8 mouse cellular contexts compared by ENCODE assay signal in genomic region chr5:112215291-112215751, GRCm38 (mm10). TPM values are rescaled to one million over a fixed set of nuclear protein-coding genes. Genes with fewer than 3 reads are reported as not detected.
A peak's percentile ranks its signal among the peaks of the same experiment; 100 is the strongest.
DNase-seq lines count a peak whose midpoint lies in the region; ATAC-seq and TF ChIP-seq lines count a peak whose summit lies in the region.

No protein-coding gene starts in this region.

- 0 out of 2 replicates have a peak overlapping the region, but pooled peaks have one; percentile 1 for H3K4me3 ChIP-seq in limb, embryonic 15.5 days
- no peak overlapping the region for H3K4me3 ChIP-seq in stomach, postnatal 0 days (ENCODE audit: low read depth, low read length)

- DNase-seq in embryo, embryonic 10 days (ENCODE audit: low spot score), result peak; percentile 60
- no peak for DNase-seq in embryo, embryonic 9.5 days (ENCODE audit: extremely low spot score)
- DNase-seq in 416B (ENCODE audit: low read depth), result peak; percentile 40
- peak; percentile 55 to 58 for DNase-seq in frontal cortex, postnatal 10 days (ENCODE audit: low spot score in 2 of 2)
- no peak for DNase-seq in stomach, postnatal 0 days (ENCODE audit: low spot score)
- DNase-seq in urinary bladder, postnatal 36 days (ENCODE audit: low spot score in 2 of 2), result no peak

- peaks cover 27% of the 10 kb centered on the region for H3K4me1 ChIP-seq in limb, embryonic 15.5 days
- no peaks in the 10 kb centered on the region for H3K4me1 ChIP-seq in stomach, postnatal 0 days (replicated peaks; ENCODE audit: control insufficient read depth, insufficient read depth)

- H3K36me3 ChIP-seq in limb, embryonic 15.5 days, result no peaks in the 10 kb centered on the region; the same call in 1 of the 2 replicates
- H3K36me3 ChIP-seq in stomach, postnatal 0 days (ENCODE audit: control insufficient read depth, insufficient read depth, low read length), result no peaks in the 10 kb centered on the region

- peak overlapping the region; percentile 20 for H3K4me2 ChIP-seq in limb, embryonic 15.5 days
- 0 out of 2 replicates have a peak overlapping the region, but pooled peaks have one; percentile 6 for H3K4me2 ChIP-seq in stomach, postnatal 0 days (replicated peaks; ENCODE audit: low read depth)

- 25% methylated on average over 12 of the region's 12 CpGs for WGBS in limb, embryonic 15.5 days
- WGBS in stomach, postnatal 0 days, result 31% methylated on average over 12 of the region's 12 CpGs

- no peak for TF ChIP-seq EP300 in stomach, postnatal 0 days (optimal IDR thresholded peaks at IDR 0.05)

- H3K27ac ChIP-seq in limb, embryonic 15.5 days, result peak overlapping the region; percentile 58
- no peak overlapping the region for H3K27ac ChIP-seq in stomach, postnatal 0 days (replicated peaks)

- peaks cover 7% of the 10 kb centered on the region; the same call in 1 of the 2 replicates for H3K27me3 ChIP-seq in limb, embryonic 15.5 days
- H3K27me3 ChIP-seq in stomach, postnatal 0 days (ENCODE audit: control insufficient read depth, insufficient read depth, low read length), result no peaks in the 10 kb centered on the region

- no peak for TF ChIP-seq CTCF in stomach, postnatal 0 days (IDR thresholded peaks at IDR 0.05; ENCODE audit: low read depth)

- H3K9ac ChIP-seq in limb, embryonic 15.5 days, result no peak overlapping the region
- H3K9ac ChIP-seq in stomach, postnatal 0 days (ENCODE audit: low read length), result no peak overlapping the region

- H3K9me3 ChIP-seq in limb, embryonic 15.5 days, result no peaks in the 10 kb centered on the region
- H3K9me3 ChIP-seq in stomach, postnatal 0 days (ENCODE audit: control insufficient read depth, low read length), result no peaks in the 10 kb centered on the region

- no peak for ATAC-seq in limb, embryonic 15.5 days (ENCODE audit: insufficient number of reproducible peaks, low FRiP score, low TSS enrichment, low read depth)
- peak; percentile 18; the same call in 1 of the 2 replicates for ATAC-seq in stomach, postnatal 0 days (ENCODE audit: low FRiP score, low TSS enrichment)
- ATAC-seq in erythroblast, adult 5-6 weeks (replicated peaks; ENCODE audit: low FRiP score, poor library complexity, severe bottlenecking), result no peak

RNA-seq across cellular contexts. Expression of gene Cryba4, which starts 37.0 kb away (rescaled TPM):
- 1.5 and 1.6 TPM in 2 replicates for polyA plus RNA-seq in limb, embryonic 15.5 days (2015; fragmentation: Nextera tagmentation; extraction: Ambion mirVana)
- 1.9 and 2.2 TPM in 2 replicates for polyA plus RNA-seq in stomach, postnatal 0 days (2015; fragmentation: Nextera tagmentation; extraction: Ambion mirVana)
- total RNA-seq in erythroblast, adult 5-6 weeks (2015; ENCODE audit: low replicate concordance), result 3.3 TPM in 1 of 2 replicates, not detected in the other
- total RNA-seq in erythroblast, adult 5-6 weeks (2017; ENCODE audit: low replicate concordance), result not detected in 2 replicates

RNA-seq across cellular contexts. Expression of gene Crybb1, which starts 40.3 kb away (rescaled TPM):
- 2.6 and 3.6 TPM in 2 replicates for polyA plus RNA-seq in limb, embryonic 15.5 days (2015; fragmentation: Nextera tagmentation; extraction: Ambion mirVana)
- polyA plus RNA-seq in stomach, postnatal 0 days (2015; fragmentation: Nextera tagmentation; extraction: Ambion mirVana), result 1.7 and 2.0 TPM in 2 replicates
- total RNA-seq in erythroblast, adult 5-6 weeks (2015; ENCODE audit: low replicate concordance), result not detected in 2 replicates
- not detected in 2 replicates for total RNA-seq in erythroblast, adult 5-6 weeks (2017; ENCODE audit: low replicate concordance)

Comparison
In these comparisons a context has a peak if more than half of its experiments do, and no peak if none do; other contexts are left out.
1. DNase-seq: peak in embryo, embryonic 10 days (single experiment), 416B (single experiment) and frontal cortex, postnatal 10 days (2 of 2); none in embryo, embryonic 9.5 days (single experiment), stomach, postnatal 0 days (single experiment) and urinary bladder, postnatal 36 days (0 of 2).